Mouse (Mus musculus): ENCODE measurements around the gene Zg16. TPM values are rescaled to one million over a fixed set of nuclear protein-coding genes. Genes with fewer than 3 reads are reported as not detected.

Gene Zg16
- polyA plus RNA-seq, 1 experiment from 2014 or later: not detected

GRCm38 (mm10) chr7:127080045-127080444 is 7.1 kb downstream of the Zg16 start:
- WGBS: 48% methylated on average over 3 of the region's 3 CpGs
- no peaks in the 10 kb centered on the region for H3K9me3 ChIP-seq
- no peak overlapping the region for H3K4me3 ChIP-seq
- H3K27me3 ChIP-seq (ENCODE audit: insufficient read depth, poor library complexity, severe bottlenecking): no peaks in the 10 kb centered on the region
- H3K4me1 ChIP-seq: 0 out of 2 replicates have a peak, but pooled peaks cover 10% of the 10 kb centered on the region
- DNase-seq (ENCODE audit: low spot score): no peak
- H3K36me3 ChIP-seq: no peaks in the 10 kb centered on the region
- no peak overlapping the region for H3K27ac ChIP-seq

- Histone ChIP-seq H3K4me1 (0 out of 2 replicates have a peak, but pooled peaks cover 10% of the 10 kb centered on the region), H3K9me3 (no peaks in the 10 kb centered on the region), H3K27me3 (ENCODE audit: insufficient read depth, poor library complexity, severe bottlenecking) (no peaks in the 10 kb centered on the region), H3K27ac (no peak overlapping the region), H3K36me3 (no peaks in the 10 kb centered on the region), H3K4me3 (no peak overlapping the region)
- WGBS: 84% methylated on average over 3 of the region's 3 CpGs
- DNase-seq (ENCODE audit: low spot score): no peak
These were observed 9.4 kb downstream of the Zg16 start for GRCm38 (mm10) chr7:127077692-127078091.

GRCm38 (mm10) chr7:127076188-127076587 is 10.9 kb downstream of the Zg16 start:
- no peak for DNase-seq (ENCODE audit: low spot score)
- 85% methylated on average over 5 of the region's 5 CpGs for WGBS

GRCm38 (mm10) chr7:127073221-127073620 is 13.9 kb downstream of the Zg16 start:
- 84% methylated on average over 4 of the region's 4 CpGs for WGBS
- DNase-seq (ENCODE audit: low spot score): no peak
- Histone ChIP-seq H3K4me3 (no peak overlapping the region), H3K27ac (no peak overlapping the region), H3K9me3 (no peaks in the 10 kb centered on the region), H3K4me1 (peaks cover 11% of the 10 kb centered on the region; the same call in 1 of the 2 replicates), H3K27me3 (ENCODE audit: insufficient read depth, poor library complexity, severe bottlenecking) (no peaks in the 10 kb centered on the region), H3K36me3 (no peaks in the 10 kb centered on the region)

More at GRCm38 (mm10) chr7:127076188-127076587, 10.9 kb downstream of the Zg16 start:
- no peaks in the 10 kb centered on the region for H3K9me3 ChIP-seq
- H3K4me1 ChIP-seq: peaks cover 15% of the 10 kb centered on the region; the same call in 1 of the 2 replicates
- no peak overlapping the region for H3K27ac ChIP-seq
- H3K4me3 ChIP-seq: no peak overlapping the region
- H3K36me3 ChIP-seq: no peaks in the 10 kb centered on the region
- no peaks in the 10 kb centered on the region for H3K27me3 ChIP-seq (ENCODE audit: insufficient read depth, poor library complexity, severe bottlenecking)

- H3K27ac ChIP-seq: no peak overlapping the region
- H3K36me3 ChIP-seq: no peaks in the 10 kb centered on the region
- no peaks in the 10 kb centered on the region for H3K9me3 ChIP-seq
- no peaks in the 10 kb centered on the region for H3K27me3 ChIP-seq (ENCODE audit: insufficient read depth, poor library complexity, severe bottlenecking)
- peaks cover 5% of the 10 kb centered on the region; the same call in 1 of the 2 replicates for H3K4me1 ChIP-seq
- DNase-seq (ENCODE audit: low spot score): no peak
- no peak overlapping the region for H3K4me3 ChIP-seq
- 64% methylated on average over 4 of the region's 4 CpGs for WGBS
These were observed 16.2 kb downstream of the Zg16 start for GRCm38 (mm10) chr7:127070871-127071413.

GRCm38 (mm10) chr7:127066317-127066716 is 20.8 kb downstream of the Zg16 start:
- Histone ChIP-seq H3K27me3 (ENCODE audit: insufficient read depth, poor library complexity, severe bottlenecking) (no peaks in the 10 kb centered on the region), H3K4me3 (no peak overlapping the region), H3K36me3 (no peaks in the 10 kb centered on the region), H3K4me1 (no peaks in the 10 kb centered on the region), H3K9me3 (no peaks in the 10 kb centered on the region), H3K27ac (no peak overlapping the region)
- WGBS: 65% methylated on average over 4 of the region's 4 CpGs
- no peak for DNase-seq (ENCODE audit: low spot score)

- Histone ChIP-seq H3K27me3 (ENCODE audit: insufficient read depth, poor library complexity, severe bottlenecking) (no peaks in the 10 kb centered on the region), H3K27ac (no peak overlapping the region), H3K4me3 (no peak overlapping the region), H3K9me3 (no peaks in the 10 kb centered on the region), H3K4me1 (no peaks in the 10 kb centered on the region), H3K36me3 (no peaks in the 10 kb centered on the region)
- DNase-seq (ENCODE audit: low spot score): no peak
- WGBS: 84% methylated on average over 6 of the region's 6 CpGs
These were observed 21.6 kb downstream of the Zg16 start for GRCm38 (mm10) chr7:127065538-127065937.

- 52% methylated on average over 5 of the region's 5 CpGs for WGBS
- H3K36me3 ChIP-seq: no peaks in the 10 kb centered on the region
- no peaks in the 10 kb centered on the region for H3K4me1 ChIP-seq
- H3K4me3 ChIP-seq: no peak overlapping the region
- no peaks in the 10 kb centered on the region for H3K9me3 ChIP-seq
- H3K27me3 ChIP-seq (ENCODE audit: insufficient read depth, poor library complexity, severe bottlenecking): no peaks in the 10 kb centered on the region
- DNase-seq (ENCODE audit: low spot score): no peak
- H3K27ac ChIP-seq: no peak overlapping the region
These were observed 32.0 kb downstream of the Zg16 start for GRCm38 (mm10) chr7:127055026-127055585.

GRCm38 (mm10) chr7:127041851-127042672 is 45.1 kb downstream of the Zg16 start, which contains the start of gene Kif22:
Kif22 (minus strand) TSS chr7:127042471.
- Histone ChIP-seq H3K27me3 (ENCODE audit: insufficient read depth, poor library complexity, severe bottlenecking) (no peaks in the 10 kb centered on the region), H3K9me3 (no peaks in the 10 kb centered on the region), H3K4me1 (peaks cover 16% of the 10 kb centered on the region), H3K4me3 (peak within 1 kb of the TSS; percentile 94), H3K36me3 (peaks cover 27% of the 10 kb centered on the region), H3K27ac (peak within 1 kb of the TSS; percentile 94)
- under 1% methylated on average over 53 of the region's 53 CpGs for WGBS
- DNase-seq (ENCODE audit: low spot score): peak; percentile 94

- Histone ChIP-seq H3K4me1 (peaks cover 14% of the 10 kb centered on the region), H3K36me3 (peaks cover 82% of the 10 kb centered on the region), H3K9me3 (no peaks in the 10 kb centered on the region), H3K27ac (no peak overlapping the region), H3K27me3 (ENCODE audit: insufficient read depth, poor library complexity, severe bottlenecking) (no peaks in the 10 kb centered on the region), H3K4me3 (no peak overlapping the region)
- no peak for DNase-seq (ENCODE audit: low spot score)
- 68% methylated on average over 1 of the region's 1 CpGs for WGBS
These were observed 55.9 kb downstream of the Zg16 start for GRCm38 (mm10) chr7:127031244-127031643.

- Histone ChIP-seq H3K4me1 (peaks cover 14% of the 10 kb centered on the region), H3K9me3 (no peaks in the 10 kb centered on the region), H3K27ac (no peak overlapping the region), H3K27me3 (ENCODE audit: insufficient read depth, poor library complexity, severe bottlenecking) (no peaks in the 10 kb centered on the region), H3K36me3 (peaks cover 73% of the 10 kb centered on the region), H3K4me3 (no peak overlapping the region)
- 100% methylated on average over 1 of the region's 1 CpGs for WGBS
- DNase-seq (ENCODE audit: low spot score): no peak
These were observed 57.0 kb downstream of the Zg16 start for GRCm38 (mm10) chr7:127030172-127030571.

- WGBS: 73% methylated on average over 8 of the region's 8 CpGs
- Histone ChIP-seq H3K4me1 (peaks cover 37% of the 10 kb centered on the region), H3K9me3 (no peaks in the 10 kb centered on the region), H3K27ac (peak overlapping the region; percentile 100), H3K36me3 (peaks cover 70% of the 10 kb centered on the region), H3K27me3 (ENCODE audit: insufficient read depth, poor library complexity, severe bottlenecking) (no peaks in the 10 kb centered on the region), H3K4me3 (peak overlapping the region; percentile 82)
- DNase-seq (ENCODE audit: low spot score): no peak
These were observed 59.2 kb downstream of the Zg16 start for GRCm38 (mm10) chr7:127027885-127028284.
